Mouse (Mus musculus): ENCODE results near the gene Pik3c2g. TPM values are rescaled to one million over a fixed set of nuclear protein-coding genes. Genes with fewer than 3 reads are reported as not detected.

Gene Pik3c2g
- polyA plus RNA-seq, 1 experiment from 2014 or later, result 3.2 TPM

DNA sequence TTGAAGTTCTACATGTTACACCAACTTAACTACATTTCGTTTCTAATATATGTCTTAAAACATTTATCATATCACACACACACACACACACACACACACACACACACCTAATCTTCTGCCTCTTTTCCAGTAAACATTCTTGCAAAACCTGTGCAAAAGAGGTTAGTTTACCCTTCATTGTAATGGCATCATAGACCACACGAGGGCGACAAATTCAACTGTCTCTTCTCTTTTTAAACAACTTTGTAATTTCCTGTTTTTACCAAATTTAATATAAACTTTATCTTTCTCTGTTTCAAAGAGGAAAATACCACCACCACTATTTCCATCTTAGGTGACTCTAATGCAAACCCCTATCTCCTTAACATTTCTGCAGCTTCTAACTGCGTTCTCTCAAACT is 68.4 kb downstream of the Pik3c2g start:
- Histone ChIP-seq H3K4me1 (ENCODE audit: control insufficient read depth, insufficient read depth, low read length) (no peaks in the 10 kb centered on the region), H3K27me3 (ENCODE audit: control insufficient read depth, insufficient read depth, low read length) (no peaks in the 10 kb centered on the region), H3K9me3 (ENCODE audit: control insufficient read depth, low read depth, low read length) (peaks cover 4% of the 10 kb centered on the region; the same call in 1 of the 2 replicates), H3K4me2 (replicated peaks; ENCODE audit: low read depth, low read length) (no peak overlapping the region), H3K9ac (replicated peaks; ENCODE audit: low read depth, low read length) (no peak overlapping the region), H3K27ac (ENCODE audit: low read length) (no peak overlapping the region), H3K4me3 (ENCODE audit: low read depth, low read length) (no peak overlapping the region), H3K36me3 (ENCODE audit: control insufficient read depth, insufficient read depth, low read length) (no peaks in the 10 kb centered on the region)
- ATAC-seq (ENCODE audit: insufficient number of reproducible peaks, insufficient read depth, low FRiP score, low read depth), result no peak
- WGBS, result 34% methylated on average over 4 of the region's 4 CpGs

GRCm38 (mm10) chr6:139662462-139662861 is 75.4 kb downstream of the Pik3c2g start:
- H3K9me3 ChIP-seq (ENCODE audit: control insufficient read depth, low read depth, low read length), result peaks cover 4% of the 10 kb centered on the region; the same call in 1 of the 2 replicates
- H3K27me3 ChIP-seq (ENCODE audit: control insufficient read depth, insufficient read depth, low read length), result no peaks in the 10 kb centered on the region
- no peak overlapping the region for H3K4me2 ChIP-seq (replicated peaks; ENCODE audit: low read depth, low read length)
- 57% methylated on average over 1 of the region's 1 CpGs for WGBS
- H3K27ac ChIP-seq (ENCODE audit: low read length), result no peak overlapping the region
- no peak overlapping the region for H3K9ac ChIP-seq (replicated peaks; ENCODE audit: low read depth, low read length)
- no peak overlapping the region for H3K4me3 ChIP-seq (ENCODE audit: low read depth, low read length)
- H3K36me3 ChIP-seq (ENCODE audit: control insufficient read depth, insufficient read depth, low read length), result no peaks in the 10 kb centered on the region
- no peaks in the 10 kb centered on the region for H3K4me1 ChIP-seq (ENCODE audit: control insufficient read depth, insufficient read depth, low read length)
- ATAC-seq (ENCODE audit: insufficient number of reproducible peaks, insufficient read depth, low FRiP score, low read depth), result no peak

GRCm38 (mm10) chr6:139718416-139718984 is 131.5 kb downstream of the Pik3c2g start:
- no peaks in the 10 kb centered on the region for H3K4me1 ChIP-seq (ENCODE audit: control insufficient read depth, insufficient read depth, low read length)
- 78% methylated on average over 3 of the region's 3 CpGs for WGBS

DNA sequence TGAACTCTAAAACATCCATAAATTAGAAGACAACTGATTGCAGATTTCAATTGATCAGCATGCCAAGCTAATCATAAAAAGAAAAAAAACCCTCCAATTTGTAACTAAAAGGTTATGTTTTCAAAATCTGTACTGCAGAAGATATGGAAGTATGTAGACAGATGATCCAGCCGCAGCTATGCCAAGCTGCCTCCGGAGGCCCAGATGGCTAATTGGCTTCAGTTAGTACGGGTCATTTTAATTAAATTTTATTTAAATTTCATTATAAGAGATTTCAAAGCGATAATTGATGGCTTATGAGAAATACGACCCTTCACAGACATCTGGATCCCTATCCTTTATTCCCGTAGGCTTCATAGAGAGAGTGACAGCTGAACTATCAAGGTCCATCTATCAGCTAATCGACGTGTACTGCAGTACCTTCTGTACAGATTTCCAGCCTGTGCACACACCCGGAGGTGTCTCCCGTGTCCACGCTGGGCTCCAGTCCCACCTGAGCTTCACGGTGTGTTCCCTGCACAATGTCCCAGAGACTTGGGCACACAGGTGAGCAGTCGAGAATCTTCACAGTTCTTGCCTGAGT is 132.7 kb downstream of the Pik3c2g start:
- Histone ChIP-seq H3K36me3 (ENCODE audit: control insufficient read depth, insufficient read depth, low read length) (no peaks in the 10 kb centered on the region), H3K9me3 (ENCODE audit: control insufficient read depth, low read depth, low read length) (no peaks in the 10 kb centered on the region), H3K4me3 (ENCODE audit: low read depth, low read length) (no peak overlapping the region), H3K27ac (ENCODE audit: low read length) (no peak overlapping the region), H3K4me1 (ENCODE audit: control insufficient read depth, insufficient read depth, low read length) (no peaks in the 10 kb centered on the region), H3K27me3 (ENCODE audit: control insufficient read depth, insufficient read depth, low read length) (no peaks in the 10 kb centered on the region), H3K4me2 (replicated peaks; ENCODE audit: low read depth, low read length) (no peak overlapping the region), H3K9ac (replicated peaks; ENCODE audit: low read depth, low read length) (no peak overlapping the region)
- 82% methylated on average over 13 of the region's 13 CpGs for WGBS
- no peak for ATAC-seq (ENCODE audit: insufficient number of reproducible peaks, insufficient read depth, low FRiP score, low read depth)

More at GRCm38 (mm10) chr6:139718416-139718984, 131.5 kb downstream of the Pik3c2g start:
- H3K27ac ChIP-seq (ENCODE audit: low read length), result no peak overlapping the region
- H3K4me3 ChIP-seq (ENCODE audit: low read depth, low read length), result no peak overlapping the region
- H3K9ac ChIP-seq (replicated peaks; ENCODE audit: low read depth, low read length), result no peak overlapping the region
- no peak overlapping the region for H3K4me2 ChIP-seq (replicated peaks; ENCODE audit: low read depth, low read length)
- no peaks in the 10 kb centered on the region for H3K9me3 ChIP-seq (ENCODE audit: control insufficient read depth, low read depth, low read length)
- H3K27me3 ChIP-seq (ENCODE audit: control insufficient read depth, insufficient read depth, low read length), result no peaks in the 10 kb centered on the region
- no peak for ATAC-seq (ENCODE audit: insufficient number of reproducible peaks, insufficient read depth, low FRiP score, low read depth)
- no peaks in the 10 kb centered on the region for H3K36me3 ChIP-seq (ENCODE audit: control insufficient read depth, insufficient read depth, low read length)

DNA sequence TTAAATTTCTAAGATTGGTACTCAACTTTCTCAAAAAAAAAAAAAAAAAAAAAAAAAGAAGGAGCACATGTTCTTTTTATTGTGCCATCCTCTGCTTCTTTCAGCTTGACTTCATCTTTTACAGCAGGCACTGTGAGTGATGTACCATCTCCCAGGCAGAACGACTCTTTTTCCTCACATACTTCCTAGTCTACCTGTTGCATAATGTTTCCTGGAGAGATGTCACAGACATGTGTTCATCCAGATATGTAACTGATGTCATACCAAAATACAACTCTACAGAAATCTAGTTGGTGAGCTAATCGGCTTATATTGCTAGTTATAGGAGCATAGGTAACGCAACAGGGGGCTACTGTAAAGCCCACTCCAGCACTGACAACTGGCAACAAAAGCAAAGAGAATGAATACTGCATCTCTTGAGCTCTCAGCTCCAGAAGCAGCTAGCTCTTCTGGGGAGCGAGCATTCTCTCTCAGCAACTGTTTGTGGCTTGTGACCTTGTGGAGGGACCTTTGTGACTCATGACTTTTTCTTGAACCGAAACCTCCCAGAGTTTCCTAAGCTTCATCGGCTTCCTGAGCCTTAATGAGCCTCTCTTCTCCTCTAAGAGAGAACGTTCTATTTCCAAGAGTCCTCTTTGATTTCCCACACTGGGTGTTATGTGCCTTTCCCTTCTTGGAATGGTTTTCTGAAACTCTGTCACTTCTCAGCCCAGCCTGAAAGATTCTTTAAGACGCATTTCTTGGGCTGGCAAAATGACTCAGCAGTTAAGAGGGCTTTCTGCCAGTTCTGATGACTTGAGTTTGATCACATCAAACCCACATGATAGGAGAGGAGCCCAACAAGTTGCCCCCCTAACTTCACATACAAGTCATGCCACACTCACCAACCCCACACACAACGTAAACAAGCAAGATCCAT is 148.9 kb downstream of the Pik3c2g start:
- H3K4me2 ChIP-seq (replicated peaks; ENCODE audit: low read depth, low read length), result no peak overlapping the region
- H3K4me3 ChIP-seq (ENCODE audit: low read depth, low read length), result no peak overlapping the region
- no peak overlapping the region for H3K27ac ChIP-seq (ENCODE audit: low read length)
- no peak overlapping the region for H3K9ac ChIP-seq (replicated peaks; ENCODE audit: low read depth, low read length)
- H3K4me1 ChIP-seq (ENCODE audit: control insufficient read depth, insufficient read depth, low read length), result no peaks in the 10 kb centered on the region
- H3K36me3 ChIP-seq (ENCODE audit: control insufficient read depth, insufficient read depth, low read length), result no peaks in the 10 kb centered on the region
- H3K9me3 ChIP-seq (ENCODE audit: control insufficient read depth, low read depth, low read length), result no peaks in the 10 kb centered on the region
- ATAC-seq (ENCODE audit: insufficient number of reproducible peaks, insufficient read depth, low FRiP score, low read depth), result no peak
- WGBS, result 86% methylated on average over 9 of the region's 9 CpGs
- H3K27me3 ChIP-seq (ENCODE audit: control insufficient read depth, insufficient read depth, low read length), result no peaks in the 10 kb centered on the region

DNA sequence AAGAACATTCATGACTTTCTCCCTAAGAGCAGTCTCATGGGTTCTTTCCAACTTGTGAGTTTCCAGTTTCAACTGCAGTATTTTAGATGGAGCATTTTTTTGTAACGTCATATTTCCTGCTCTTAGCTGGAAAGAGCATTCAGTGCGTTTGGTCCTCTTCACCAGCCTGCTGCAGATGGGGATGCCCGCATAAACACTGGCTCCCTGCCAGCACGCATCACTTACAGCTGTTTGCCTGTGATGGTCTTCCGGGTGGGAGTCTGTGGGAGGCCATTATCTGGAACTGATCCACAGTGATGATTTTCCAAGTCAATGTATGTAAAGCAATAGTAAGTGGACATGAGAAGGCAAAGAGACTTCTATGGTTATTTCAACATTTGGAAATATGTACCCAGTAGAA is 151.3 kb downstream of the Pik3c2g start:
- ATAC-seq (ENCODE audit: insufficient number of reproducible peaks, insufficient read depth, low FRiP score, low read depth), result no peak
- 36% methylated on average over 5 of the region's 5 CpGs for WGBS

DNA sequence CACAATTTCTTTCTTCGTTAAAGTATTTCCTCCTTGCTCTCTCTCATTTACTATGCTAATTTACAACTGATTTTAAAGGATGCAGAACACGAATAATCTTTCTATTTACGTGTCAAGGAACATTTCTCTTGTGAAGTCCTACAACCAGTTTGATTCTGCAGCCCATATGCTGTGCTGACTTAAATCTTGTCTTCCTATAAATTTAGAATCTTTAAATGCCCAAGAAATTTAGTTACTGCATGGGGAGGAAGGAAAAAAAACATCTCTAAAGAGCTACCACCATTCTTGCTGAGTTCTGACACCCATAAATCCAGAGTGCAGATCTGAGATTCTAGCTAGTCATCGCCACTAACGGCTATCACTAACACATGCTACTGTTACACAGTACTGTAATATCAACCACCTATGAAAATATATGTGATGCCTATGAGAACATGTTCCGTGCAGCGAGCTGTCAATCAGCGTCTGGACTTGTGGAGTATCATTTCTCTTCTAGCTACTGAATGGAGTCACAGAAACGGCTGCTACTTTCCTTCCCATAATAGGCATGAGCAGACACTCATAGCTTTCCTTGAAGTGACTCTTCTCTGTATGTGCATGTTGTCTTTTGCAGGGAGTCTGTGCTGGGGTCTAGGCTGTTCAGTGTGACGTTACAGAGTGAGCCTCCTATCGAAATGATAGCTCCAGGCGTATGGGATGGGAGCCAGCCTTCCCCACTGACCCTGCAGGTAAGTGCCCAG is 155.8 kb downstream of the Pik3c2g start:
- no peak overlapping the region for H3K9ac ChIP-seq (replicated peaks; ENCODE audit: low read depth, low read length)
- H3K27me3 ChIP-seq (ENCODE audit: control insufficient read depth, insufficient read depth, low read length), result no peaks in the 10 kb centered on the region
- no peak overlapping the region for H3K4me2 ChIP-seq (replicated peaks; ENCODE audit: low read depth, low read length)
- WGBS, result 88% methylated on average over 12 of the region's 12 CpGs
- no peaks in the 10 kb centered on the region for H3K36me3 ChIP-seq (ENCODE audit: control insufficient read depth, insufficient read depth, low read length)
- no peaks in the 10 kb centered on the region for H3K9me3 ChIP-seq (ENCODE audit: control insufficient read depth, low read depth, low read length)
- no peak for ATAC-seq (ENCODE audit: insufficient number of reproducible peaks, insufficient read depth, low FRiP score, low read depth)
- no peak overlapping the region for H3K27ac ChIP-seq (ENCODE audit: low read length)
- H3K4me3 ChIP-seq (ENCODE audit: low read depth, low read length), result no peak overlapping the region
- no peaks in the 10 kb centered on the region for H3K4me1 ChIP-seq (ENCODE audit: control insufficient read depth, insufficient read depth, low read length)

More for the DNA sequence above, 151.3 kb downstream of the Pik3c2g start:
- Histone ChIP-seq H3K9ac (replicated peaks; ENCODE audit: low read depth, low read length) (no peak overlapping the region), H3K27me3 (ENCODE audit: control insufficient read depth, insufficient read depth, low read length) (no peaks in the 10 kb centered on the region), H3K4me3 (ENCODE audit: low read depth, low read length) (no peak overlapping the region), H3K36me3 (ENCODE audit: control insufficient read depth, insufficient read depth, low read length) (no peaks in the 10 kb centered on the region), H3K27ac (ENCODE audit: low read length) (no peak overlapping the region), H3K4me1 (ENCODE audit: control insufficient read depth, insufficient read depth, low read length) (no peaks in the 10 kb centered on the region), H3K9me3 (ENCODE audit: control insufficient read depth, low read depth, low read length) (no peaks in the 10 kb centered on the region), H3K4me2 (replicated peaks; ENCODE audit: low read depth, low read length) (no peak overlapping the region)
